Mouse (Mus musculus): Measurements from ENCODE around the gene Mrps18b. TPM values are rescaled to one million over a fixed set of nuclear protein-coding genes. Genes with fewer than 3 reads are reported as not detected.

Gene Mrps18b
- total RNA-seq, 2 experiments from 2014 or later, result 93.5 to 102 TPM

DNA sequence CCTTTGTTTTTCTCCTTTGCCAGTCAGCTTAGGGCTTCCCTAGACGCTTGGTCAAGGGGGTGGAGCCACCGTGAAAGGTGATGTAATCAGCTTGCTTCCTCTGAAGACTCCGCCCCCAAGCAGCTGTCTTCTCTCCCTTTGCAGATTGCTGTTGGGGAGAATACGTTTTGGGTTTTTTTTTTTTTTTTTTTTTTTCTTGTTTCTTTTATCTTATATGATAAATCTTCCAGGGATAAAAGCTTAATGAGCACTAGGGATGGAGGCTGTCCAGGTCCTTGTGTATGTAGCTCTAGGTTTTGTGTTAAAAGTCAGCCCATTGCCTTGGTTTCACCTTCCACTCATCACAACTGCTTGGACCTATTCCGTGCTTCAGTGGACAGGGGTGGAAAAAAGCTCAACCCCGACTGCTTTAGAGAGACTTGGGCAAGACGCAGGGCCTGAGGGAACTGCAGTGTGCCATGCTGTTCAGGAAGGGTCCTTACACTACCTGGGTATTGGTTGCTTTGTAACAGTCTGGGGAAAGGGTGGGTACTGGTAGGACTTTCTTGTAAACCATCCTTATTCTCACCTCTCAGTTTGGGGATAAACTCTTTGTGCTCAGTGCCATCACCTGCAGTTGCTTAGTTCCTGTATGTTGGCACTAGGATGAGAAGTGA, 3.0 kb upstream of the Mrps18b start:
- peak; percentile 78 to 85 for DNase-seq (ENCODE audit: low spot score in 2 of 2)

DNA sequence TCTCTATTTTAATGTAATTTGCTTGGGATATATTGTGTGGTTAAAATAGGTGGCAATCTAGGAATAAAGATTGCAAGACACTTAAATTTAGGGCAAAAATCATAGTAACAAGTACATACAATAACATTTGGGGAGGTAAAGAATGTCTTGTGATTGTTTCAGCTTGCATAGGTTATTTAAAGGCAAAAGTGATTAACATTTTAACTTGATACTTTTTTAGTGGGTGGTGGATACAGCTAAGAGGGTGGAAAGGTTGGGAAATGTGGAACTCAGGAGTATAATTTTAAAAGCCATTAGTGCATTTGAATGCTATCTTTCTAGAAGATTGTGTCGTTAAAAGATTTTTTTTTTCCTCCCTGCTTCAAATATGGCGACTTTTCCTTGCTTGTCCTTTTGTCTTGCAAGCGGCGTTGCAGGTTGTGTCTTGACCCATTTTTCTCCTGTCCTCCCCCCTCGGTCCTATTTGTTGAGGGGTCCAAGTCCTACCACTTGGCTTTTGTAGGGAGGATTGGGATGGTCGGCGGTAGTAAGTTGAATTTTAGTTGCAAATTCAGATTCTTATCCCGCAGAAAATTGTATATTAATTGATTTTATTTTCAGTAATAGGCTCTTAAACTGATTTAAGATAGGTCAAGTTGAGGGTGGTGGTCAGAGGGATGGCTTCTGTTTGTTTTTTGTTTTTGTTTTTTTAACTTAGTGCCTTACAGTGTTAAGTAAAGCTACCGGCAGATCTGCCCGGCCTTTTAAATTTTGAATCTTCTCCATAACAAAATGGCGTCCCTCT, 2.3 kb upstream of the Mrps18b start:
- DNase-seq (ENCODE audit: low spot score in 2 of 2), result peak in 1 of 2 experiments; percentile 28

DNA sequence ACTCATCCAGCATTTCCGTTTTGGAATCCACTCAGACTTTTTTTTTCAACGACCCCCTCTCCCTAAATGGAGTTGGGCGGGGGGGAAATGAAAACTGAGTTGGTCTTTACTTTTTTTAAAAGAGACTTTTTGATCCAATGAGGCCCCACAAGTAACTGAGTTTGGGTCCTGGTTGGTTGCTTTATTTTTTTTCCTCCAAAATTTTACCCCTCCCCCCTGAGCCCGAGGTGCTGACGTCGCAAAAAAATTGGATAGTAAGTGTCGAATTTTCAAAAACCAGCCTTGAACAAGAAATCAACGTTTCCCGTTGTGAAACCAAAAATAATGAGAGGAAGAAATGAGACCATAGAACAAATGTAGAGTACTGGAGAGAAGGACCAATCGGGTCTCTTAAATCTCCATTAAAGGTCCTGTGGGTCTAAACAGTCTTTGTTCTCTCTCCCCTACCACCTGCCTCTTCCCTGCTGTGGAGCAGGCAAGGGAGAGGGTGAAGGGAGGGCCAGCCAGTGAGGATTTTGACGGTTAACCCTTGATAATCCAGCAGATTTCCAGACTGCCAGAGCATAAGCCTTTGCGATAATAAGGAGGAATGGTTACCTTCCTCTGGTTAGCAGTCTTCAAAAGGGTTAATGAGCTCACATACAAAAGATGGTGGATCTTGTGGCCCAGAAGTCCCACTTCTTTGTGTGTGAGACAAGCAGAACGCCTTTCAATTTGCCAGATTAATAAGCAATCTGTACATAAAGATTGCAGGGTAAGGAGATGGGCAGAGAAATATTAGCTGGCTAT, 1.5 kb upstream of the Mrps18b start:
- DNase-seq (ENCODE audit: low spot score in 2 of 2), result peak in 1 of 2 experiments; percentile 18

DNA sequence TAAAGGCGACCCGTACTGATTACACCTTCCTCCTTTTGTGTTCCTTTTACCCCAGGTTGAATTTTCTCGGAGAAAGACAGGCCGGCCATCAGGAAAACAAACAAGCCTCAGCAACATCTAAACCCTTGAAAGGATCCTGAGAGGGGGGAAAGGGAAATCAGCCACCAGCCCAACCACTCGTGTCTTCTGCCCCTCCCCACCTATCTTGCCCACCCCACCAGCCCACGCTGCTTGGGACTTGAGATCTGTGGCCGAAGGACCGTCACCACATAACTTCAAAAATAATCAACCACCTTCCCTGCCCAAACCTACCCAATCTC, 914 bp upstream of the Mrps18b start:
- DNase-seq (ENCODE audit: low spot score in 2 of 2), result peak in 1 of 2 experiments; percentile 44

DNA sequence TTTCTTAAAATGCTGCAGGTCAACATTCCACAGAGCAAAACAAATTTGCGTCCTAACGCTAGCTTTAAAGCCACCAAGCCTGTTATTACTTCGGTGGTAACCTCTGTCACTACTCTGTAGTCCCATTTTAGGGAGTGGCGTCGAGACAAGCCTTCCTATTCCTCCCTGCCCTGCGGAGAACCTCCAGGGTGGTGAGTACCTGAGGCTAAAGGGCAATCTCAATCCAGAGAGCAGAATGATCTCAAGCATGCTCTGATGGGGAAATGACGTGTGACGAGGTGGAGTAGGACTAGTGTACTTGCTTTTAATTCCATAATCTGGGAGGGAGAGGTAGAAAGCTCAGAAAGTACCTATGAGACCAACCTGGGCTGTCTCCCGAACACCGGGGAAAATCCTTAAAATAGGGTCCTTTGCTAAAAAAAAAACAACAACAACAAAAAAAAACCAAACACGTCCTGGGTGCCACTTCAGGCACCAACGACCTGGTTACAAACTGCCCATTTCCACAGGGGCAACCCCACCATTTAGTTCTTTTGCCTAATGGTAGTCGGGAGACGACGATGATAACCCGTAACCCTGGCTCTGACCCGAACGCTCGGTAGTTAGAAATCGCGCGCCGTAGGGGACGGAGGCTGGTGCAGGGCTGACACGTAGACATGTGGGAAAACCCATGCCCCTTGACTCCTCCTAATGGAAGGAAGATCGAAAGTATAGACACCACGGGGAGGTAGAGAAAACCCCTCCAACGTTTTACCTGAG, 472 bp downstream of the Mrps18b start:
- DNase-seq (ENCODE audit: low spot score in 2 of 2), result no peak

DNA sequence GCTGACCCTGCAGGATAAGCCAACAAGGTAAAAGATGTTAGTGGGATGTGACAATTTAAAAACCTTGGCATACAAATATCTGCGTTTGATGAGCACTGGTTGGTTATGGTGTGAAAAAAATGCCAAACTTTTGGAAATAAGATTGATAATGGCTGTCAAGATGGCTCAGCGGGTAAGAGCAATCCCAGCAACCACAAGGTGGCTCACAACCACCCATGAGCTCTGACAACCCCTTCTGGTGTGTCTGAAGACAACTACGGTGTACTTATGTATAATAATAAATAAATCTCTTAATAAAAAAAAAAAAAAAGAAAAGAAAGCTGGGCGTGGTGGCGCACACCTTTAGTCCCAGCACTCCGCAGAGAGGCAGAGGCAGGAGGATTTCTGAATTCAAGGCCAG, 1.2 kb downstream of the Mrps18b start:
- DNase-seq (ENCODE audit: low spot score in 2 of 2), result no peak

DNA sequence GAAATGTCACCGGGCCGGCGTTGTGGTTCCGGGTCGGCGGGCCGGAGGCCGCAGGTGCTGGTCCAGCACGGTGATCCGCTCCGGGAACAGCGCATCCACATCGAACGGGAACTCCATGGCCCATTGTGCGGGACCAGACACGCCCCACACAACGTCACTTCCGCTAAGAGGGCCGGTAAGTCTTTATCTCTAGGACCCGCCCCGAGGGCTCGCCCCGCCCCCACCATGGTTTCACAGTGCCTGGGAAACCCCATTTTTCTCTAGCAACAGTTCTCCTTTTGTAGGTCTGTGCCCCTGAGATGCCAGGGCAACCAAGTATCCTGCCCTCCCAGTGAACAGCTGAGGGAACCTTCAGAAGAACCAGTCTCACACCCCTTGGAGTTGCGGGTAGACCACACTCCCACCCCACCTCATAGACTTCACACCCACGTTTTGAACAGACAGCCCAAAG, 6.2 kb downstream of the Mrps18b start, which contains the start of gene Atat1:
TSS of gene Atat1 (minus strand) at position 157 of the 451 bp plus-strand sequence.
- DNase-seq (ENCODE audit: low spot score in 2 of 2), result peak; percentile 94 to 95

DNA sequence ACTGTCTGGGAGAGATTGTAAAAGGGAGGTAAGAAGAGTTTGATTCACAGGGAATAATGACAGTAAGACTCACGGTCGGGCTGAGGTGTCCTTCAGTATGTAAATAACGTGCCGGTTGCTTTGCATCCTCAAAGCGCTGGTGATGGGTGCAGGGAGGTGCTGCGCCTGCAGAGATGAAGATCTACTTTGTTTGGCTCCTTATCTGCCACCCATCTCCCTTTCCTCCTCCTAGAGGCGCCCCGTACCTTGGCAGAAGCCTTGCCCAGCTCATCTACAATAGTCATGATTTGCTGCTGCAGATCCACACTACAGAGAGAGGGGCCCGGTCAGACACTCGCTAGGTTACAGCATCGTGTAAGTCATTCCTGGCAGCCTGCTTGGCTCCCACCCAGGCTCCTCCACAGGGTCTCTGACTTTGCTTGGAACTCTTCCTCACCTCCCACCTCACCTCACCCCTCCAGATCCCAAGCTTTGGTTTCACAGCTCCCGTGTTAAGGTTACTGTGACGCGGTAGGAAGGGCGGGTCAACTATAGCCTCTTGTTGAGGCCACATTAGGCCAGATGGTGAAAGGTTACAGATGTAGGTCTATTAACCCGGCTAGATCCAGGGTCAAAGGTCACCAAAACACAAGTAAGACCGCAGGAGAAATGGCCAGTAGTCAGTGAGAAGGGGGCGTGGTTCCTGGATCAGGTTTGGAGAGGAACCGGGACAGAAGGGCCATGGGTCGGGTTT, 6.8 kb downstream of the Mrps18b start:
- no peak for DNase-seq (ENCODE audit: low spot score in 2 of 2)

DNA sequence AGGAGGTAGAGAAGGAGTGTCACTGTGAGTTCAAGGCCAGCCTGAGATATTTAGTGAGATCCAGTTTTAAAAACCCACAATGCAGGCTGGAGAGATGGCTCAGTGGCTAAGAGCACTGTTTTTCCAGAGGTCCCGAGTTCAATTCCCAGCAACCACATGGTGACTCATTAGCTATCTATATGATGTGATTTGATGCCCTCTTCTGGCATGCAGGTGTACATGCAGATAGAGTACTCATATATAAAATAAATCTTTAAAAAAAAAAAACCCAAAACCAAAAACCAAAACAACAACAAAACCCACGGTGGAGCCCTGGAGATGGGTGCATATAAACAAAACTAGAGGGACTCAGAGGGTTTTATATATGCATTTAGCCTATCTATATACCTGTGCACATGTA, 8.6 kb downstream of the Mrps18b start:
- DNase-seq (ENCODE audit: low spot score in 2 of 2), result no peak

DNA sequence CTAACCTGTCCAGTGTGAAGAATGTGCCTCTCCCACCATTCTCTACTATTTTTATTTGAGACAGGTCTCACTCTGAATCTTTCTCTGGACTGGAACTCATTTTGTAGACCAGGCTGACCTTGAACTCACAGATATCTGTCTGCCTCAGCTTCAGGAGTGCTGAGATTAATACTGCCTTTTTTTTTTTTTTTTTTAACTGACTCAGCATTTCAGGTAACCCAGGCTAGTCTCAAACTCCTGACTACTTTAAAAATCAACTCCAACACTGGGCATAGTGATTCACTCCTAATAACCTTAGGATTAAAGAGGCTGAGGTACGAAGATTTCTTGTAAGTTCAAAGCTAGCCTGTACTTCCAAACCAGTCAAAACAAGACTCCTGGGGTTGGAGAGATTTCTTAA, 10.6 kb downstream of the Mrps18b start:
- DNase-seq (ENCODE audit: low spot score in 2 of 2), result no peak

DNA sequence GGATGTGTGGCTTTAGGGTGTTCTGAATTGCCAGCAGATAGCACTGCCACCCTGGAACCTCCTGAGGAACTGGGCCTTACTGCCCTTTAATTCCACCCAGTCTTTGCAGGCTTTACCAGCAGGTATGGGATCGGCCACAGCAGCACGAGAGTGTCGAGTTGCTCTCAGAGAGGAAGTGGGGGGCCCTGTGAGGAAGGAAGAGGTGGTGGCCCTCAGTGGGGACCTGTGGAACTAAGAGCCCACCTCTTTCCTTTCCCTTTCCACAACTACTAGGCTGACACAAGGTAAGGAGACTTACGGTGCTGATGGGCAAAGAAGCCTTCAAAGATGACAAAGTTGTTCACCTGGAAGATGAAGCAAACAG, 12.2 kb downstream of the Mrps18b start:
- no peak for DNase-seq (ENCODE audit: low spot score in 2 of 2)

DNA sequence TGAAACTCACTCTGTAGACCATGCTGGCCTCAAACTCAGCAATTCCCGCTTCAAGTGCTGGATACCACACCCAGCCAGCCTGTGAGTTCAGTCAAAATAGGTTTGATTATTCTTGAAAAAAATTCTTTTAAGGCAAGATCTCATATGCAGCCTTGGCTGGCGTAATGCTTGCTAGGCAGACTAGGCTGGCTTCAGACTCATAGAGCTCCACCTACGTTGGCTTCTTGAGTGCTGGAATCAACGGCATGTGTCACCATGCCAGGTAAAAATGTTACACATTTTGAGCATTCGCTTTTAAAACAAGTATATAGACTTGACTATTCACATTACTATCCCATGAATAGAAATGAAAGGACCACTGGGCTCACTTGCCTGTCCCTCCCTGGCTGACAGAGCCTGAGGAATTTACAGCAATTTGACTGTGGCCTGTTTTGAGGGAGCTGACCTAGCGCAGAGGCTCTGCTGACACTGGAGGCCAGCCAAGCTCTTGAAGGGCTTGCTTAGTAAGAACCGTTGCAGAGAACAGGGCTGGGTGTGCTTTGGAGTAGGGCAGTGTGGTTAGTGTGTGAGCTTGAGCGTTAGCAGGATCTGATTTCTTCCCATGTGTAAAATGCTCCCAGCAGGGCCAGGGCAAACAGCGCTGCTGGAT, 12.7 kb downstream of the Mrps18b start:
- no peak for DNase-seq (ENCODE audit: low spot score in 2 of 2)

DNA sequence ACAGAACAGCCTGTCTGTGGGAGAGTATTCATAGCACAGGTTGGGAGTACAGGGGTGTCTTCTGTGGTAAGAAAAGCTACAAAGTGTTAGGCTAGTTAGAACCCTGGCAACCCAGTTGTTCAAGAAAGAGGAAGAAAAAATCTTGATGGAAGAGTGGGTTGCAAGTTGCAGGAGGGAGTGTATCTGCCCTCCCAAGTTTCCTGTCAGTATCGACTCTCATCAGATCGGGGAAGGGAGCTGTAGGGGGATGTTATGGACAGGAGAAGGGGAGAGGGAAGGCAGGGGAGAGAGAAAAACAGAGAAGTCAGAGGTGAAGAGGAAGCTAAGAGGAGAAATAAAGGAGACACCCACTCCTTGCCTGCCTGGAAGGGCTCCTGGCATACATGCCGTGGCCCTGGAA, 15.6 kb downstream of the Mrps18b start:
- DNase-seq (ENCODE audit: low spot score in 2 of 2), result no peak

DNA sequence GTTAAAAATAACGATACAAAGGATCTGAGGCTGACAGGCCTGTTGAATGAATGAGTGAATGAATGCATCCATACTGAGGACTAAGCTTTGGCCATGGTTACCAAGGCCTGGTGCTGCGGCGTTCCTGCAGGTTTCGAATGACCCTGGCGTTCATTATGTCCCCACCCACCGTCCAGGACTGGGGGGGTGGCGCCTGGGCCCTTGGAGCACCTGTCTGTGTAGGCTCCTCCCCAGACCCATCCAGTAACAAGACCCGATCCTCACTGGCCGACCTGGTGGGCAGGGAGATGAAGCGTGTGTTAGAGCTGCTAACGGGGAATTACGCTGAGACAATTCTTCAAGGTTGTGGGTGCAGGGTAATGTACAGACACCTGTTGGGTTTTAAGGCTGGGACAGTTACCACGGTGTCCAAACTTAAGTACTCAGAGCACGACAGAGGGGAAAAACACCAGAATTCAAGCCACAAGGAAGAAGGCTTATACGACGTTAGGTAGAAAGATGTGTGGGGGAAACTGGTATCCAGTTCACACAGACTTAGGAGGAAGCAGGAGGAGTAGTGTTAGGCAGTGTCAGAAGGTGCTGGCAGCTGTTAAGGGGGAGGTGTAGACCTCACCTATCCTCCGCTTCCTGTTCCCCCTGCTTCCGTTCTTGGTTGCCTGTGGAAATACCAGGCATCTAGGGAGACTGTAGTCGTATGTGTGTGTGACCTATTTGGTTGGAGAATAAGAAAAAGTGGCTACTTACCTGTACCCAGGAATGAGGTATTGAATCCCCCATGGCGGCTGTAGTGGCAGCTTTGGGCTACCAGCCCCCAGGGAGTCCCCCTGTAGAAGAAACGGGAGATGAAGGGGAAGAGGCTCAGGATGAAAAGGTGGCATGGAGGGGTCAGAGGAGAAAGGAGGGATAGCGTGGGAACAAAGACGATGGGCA, 18.3 kb downstream of the Mrps18b start:
- no peak for DNase-seq (ENCODE audit: low spot score in 2 of 2)

DNA sequence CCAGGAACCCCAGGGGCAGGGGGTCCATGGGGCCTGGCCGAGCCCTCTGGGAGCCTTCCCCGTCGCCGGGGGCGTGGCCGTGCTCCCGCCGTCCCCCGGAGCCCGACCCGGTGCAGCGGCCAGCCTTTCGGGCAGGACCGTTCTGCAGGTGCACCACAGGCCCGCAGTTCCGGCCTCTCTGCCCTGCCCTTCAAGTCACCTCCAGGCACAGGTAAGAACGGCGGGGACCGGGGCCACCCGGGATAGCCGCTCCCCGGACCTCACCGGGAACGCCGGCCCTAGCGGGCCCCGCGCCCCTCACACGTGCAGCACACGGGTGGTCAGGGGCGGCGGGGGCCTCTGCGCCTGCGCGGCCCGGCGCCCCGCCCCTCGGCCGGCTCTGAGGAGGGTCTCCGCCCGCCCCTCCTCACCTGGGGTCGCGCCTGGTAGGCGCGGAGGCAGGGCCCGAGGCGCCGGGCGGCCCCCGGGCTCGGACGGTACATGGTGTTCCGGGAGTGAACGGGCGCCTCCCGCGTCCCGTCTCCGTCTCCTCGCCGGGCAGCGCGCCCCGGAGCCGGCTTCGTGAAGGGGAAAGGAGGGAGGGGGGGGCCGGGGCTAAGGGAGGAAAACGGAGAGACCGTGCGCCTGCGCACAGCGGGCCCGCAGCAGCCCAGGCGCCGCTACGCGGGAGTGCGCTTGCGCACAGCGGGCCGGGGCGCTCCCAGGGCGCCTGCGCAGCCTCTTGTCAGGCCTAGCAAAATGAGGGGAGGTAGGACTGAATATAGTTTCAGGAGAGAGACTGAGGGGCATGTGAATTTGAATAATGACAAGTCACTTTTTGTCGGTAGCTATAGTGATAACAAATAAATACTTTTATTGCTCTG, 19.2 kb downstream of the Mrps18b start, which contains the start of gene 2310061I04Rik:
TSS of gene 2310061I04Rik (minus strand) at position 651 of the 863 bp plus-strand sequence.
- peak; percentile 92 to 93 for DNase-seq (ENCODE audit: low spot score in 2 of 2)

DNA sequence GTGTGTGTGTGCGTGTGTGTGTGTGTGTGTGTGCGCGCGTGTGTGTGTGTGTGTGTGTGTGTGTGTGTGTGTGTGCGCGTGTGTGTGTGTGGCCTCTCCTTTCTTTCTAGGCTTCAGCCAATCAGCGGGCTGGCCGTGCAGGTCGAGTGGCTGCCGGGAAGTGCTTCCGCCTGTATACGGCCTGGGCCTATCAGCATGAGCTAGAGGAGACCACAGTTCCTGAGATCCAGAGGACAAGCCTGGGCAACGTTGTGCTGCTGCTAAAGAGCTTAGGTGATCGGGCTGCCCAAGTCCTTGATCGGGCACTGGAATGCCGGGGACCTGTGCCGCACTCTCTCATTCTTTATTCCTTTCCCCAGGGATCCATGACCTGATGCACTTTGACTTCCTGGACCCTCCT, 28.5 kb downstream of the Mrps18b start:
- DNase-seq (ENCODE audit: low spot score in 2 of 2), result no peak

DNA sequence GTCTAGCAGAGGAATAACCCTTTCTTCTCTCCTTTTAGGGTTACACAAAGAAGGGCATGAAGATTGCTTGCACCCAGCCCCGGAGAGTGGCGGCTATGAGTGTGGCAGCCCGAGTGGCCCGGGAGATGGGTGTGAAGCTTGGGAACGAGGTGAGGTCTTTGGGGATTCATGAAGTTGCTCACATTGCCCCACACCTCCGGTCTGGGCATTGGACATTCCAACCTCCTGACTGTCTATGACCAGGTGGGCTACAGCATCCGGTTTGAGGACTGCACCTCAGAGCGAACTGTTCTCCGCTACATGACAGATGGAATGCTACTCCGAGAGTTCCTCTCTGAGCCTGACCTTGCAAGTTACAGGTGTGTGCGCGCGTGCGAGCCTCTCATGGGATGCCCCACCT, 32.4 kb downstream of the Mrps18b start:
- DNase-seq (ENCODE audit: low spot score in 2 of 2), result no peak

DNA sequence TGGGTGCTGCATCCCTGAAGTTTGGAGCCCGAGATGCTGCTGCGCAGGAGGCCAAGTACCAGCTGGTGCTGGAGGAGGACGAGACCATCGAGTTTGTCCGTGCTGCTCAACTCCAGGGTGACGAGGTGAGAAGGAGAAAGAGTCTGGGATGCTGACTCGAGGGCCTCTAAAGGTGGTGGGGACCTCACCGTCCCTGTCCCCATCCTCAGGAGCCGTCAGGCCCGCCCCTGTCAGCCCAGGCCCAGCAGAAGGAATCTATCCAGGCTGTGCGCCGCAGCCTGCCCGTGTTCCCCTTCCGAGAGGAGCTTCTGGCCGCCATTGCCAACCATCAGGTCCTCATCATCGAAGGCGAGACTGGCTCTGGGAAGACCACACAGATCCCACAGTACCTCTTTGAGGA, 33.3 kb downstream of the Mrps18b start:
- DNase-seq (ENCODE audit: low spot score in 2 of 2), result no peak
